Comparison of ENCODE assay signal across 34 mouse cellular contexts in the genomic region with DNA sequence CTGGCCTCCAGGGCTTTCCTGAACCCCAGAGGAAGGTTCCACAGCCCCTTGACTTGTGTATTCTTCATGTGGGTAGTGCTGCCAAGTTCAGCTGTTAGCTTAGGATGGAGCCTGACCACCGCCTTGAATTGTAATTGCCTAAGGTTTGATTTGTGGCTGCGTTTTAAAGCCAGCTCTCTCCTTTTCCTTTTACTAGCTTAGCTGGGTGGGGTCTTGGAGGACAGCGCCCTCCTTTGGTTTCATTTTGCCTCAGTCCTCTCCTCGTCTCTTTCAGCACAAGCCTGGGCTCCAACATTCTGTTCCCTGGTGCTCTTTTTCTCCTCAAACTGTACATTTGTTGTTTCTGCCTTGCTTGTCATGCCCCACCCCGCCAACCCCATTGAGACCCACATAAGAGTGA.
"Had no signal": no experiment of that assay in that cellular context is flagged by ENCODE, and none has a peak within 500 bp of the region (broad histone marks: within the 10 kb centered on the region; RNA-seq: fewer than 3 reads in every experiment).

No protein-coding gene starts in this region.

- H3K4me1 ChIP-seq: heart, embryonic 13.5 days; heart, embryonic 15.5 days; hindbrain, embryonic 10.5 days; hindbrain, embryonic 12.5 days; hindbrain, embryonic 13.5 days; hindbrain, embryonic 15.5 days; intestine, embryonic 15.5 days; kidney, embryonic 15.5 days had no signal

- H3K27me3 ChIP-seq: heart, embryonic 13.5 days; heart, embryonic 15.5 days; hindbrain, embryonic 12.5 days; hindbrain, embryonic 13.5 days; hindbrain, embryonic 15.5 days; intestine, embryonic 15.5 days; kidney, embryonic 15.5 days had no signal

- H3K9ac ChIP-seq: heart, embryonic 13.5 days; heart, embryonic 15.5 days; hindbrain, embryonic 12.5 days; hindbrain, embryonic 13.5 days; hindbrain, embryonic 14.5 days; hindbrain, embryonic 15.5 days; intestine, embryonic 15.5 days; kidney, embryonic 15.5 days had no signal

- H3K4me2 ChIP-seq: heart, embryonic 11.5 days; heart, embryonic 13.5 days; heart, embryonic 15.5 days; hindbrain, embryonic 12.5 days; hindbrain, embryonic 13.5 days; hindbrain, embryonic 14.5 days; hindbrain, embryonic 15.5 days; intestine, embryonic 15.5 days; kidney, embryonic 15.5 days had no signal

- H3K36me3 ChIP-seq: heart, embryonic 13.5 days; heart, embryonic 15.5 days; hindbrain, embryonic 10.5 days; hindbrain, embryonic 12.5 days; hindbrain, embryonic 13.5 days; hindbrain, embryonic 15.5 days; intestine, embryonic 15.5 days; kidney, embryonic 15.5 days had no signal

- DNase-seq: heart, postnatal 10 days; heart, postnatal 14 days; heart, postnatal 36 days; heart, postnatal 4 days; kidney, adult 11 months; kidney, adult 18-20 months; kidney, adult 2 months; kidney, adult 8-10 months; kidney, adult 9 months; kidney, postnatal 10 days; kidney, postnatal 14 days; kidney, postnatal 25 days; kidney, postnatal 36 days; kidney, postnatal 4 days; layer of hippocampus, adult 9-11 months; layer of hippocampus, postnatal 36 days had no signal

- H3K27ac ChIP-seq: heart, embryonic 13.5 days; heart, embryonic 15.5 days; hindbrain, embryonic 10.5 days; hindbrain, embryonic 12.5 days; hindbrain, embryonic 13.5 days; hindbrain, embryonic 14.5 days; hindbrain, embryonic 15.5 days; hindbrain, postnatal 0 days; intestine, embryonic 15.5 days; kidney, embryonic 15.5 days; kidney, postnatal 0 days; layer of hippocampus, adult 2 months; left cerebral cortex, adult 2 months had no signal

- H3K9me3 ChIP-seq: heart, embryonic 15.5 days; hindbrain, embryonic 15.5 days; intestine, embryonic 15.5 days had no signal

- H3K4me3 ChIP-seq: heart, embryonic 13.5 days; heart, embryonic 15.5 days; hindbrain, embryonic 10.5 days; hindbrain, embryonic 12.5 days; hindbrain, embryonic 13.5 days; hindbrain, embryonic 15.5 days; intestine, embryonic 15.5 days; kidney, embryonic 15.5 days; layer of hippocampus, adult 2 months; left cerebral cortex, adult 2 months had no signal

- ATAC-seq: hindbrain, embryonic 16.5 days; inflammation-experienced regulatory T-cells, adult 6 months; intestine, embryonic 15.5 days; intestine, embryonic 16.5 days; intestine, postnatal 0 days had no signal
